Mouse (Mus musculus): ENCODE results near the gene Ddn.

The Ddn gene

DNA sequence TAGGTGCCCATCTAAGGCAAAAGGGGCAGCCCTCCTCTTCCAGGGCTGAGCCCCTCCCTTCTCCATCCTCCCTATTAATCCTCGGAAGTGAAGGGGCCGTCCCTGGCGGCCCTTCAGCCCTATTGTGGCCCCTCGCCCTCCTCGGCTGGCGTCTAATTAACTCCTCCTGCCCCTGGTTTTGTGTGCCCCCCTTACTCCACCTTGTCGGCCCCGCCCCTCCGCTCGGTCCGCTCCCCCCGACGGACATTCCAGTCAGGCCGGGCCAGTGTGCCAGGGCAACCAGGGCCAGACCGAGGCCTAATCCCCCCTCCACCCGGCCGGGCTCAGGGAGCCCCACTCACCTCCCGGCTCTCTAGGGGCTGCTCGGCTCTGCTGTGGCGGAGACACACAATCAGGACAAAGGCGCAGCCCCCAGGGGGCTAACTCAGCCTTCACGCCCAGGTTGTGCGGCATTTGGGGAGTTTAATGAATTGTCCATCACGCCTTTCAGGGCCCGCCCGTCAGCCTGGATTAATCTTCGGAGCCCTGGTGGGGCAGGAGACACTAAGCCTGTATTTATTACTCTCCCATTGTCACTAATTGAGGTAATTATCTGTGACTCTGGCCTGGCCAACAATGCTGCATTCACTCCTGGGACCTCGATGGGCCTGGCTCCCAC lies 11.3 kb downstream of the Ddn start:
- DNase-seq (ENCODE audit: extremely low spot score) = peak; percentile 88

DNA sequence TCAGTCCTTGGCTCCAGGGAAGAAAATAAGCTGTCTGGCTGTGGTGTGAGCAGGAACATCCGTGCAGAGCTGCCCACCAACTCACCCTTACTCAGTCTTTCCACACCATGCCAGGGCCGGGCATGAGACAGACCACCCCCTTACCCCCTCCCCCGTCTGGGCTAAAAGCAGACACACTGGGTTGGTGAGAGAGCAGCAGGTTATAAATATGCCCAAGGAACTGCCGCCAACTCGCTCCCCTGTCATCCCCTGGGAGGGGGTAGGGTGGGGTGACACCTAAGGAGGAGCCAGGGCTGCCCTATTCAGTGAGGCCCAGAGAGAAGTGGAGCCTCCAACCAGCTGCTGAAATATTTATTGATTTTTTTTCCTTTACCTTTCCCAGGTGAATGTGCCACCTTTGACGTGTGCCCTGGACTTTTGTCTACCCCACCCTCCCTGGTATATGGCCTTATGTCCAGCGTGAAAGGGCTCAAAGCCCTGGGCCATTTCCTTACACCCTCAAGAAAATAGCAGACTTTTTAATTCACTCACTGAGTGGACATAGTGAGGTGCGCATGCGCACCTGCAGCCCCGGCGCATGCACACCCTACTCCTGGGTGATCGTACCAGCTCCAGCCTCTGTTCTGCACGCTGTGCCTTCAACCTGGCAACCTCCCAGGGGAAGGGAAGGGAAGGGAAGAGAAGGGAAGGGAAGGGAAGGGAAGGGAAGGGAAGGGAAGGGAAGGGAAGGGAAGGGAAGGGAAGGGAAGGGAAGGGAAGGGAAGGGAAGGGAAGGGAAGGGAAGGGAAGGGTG lies 12.3 kb downstream of the Ddn start:
- DNase-seq (ENCODE audit: extremely low spot score) = no peak

DNA sequence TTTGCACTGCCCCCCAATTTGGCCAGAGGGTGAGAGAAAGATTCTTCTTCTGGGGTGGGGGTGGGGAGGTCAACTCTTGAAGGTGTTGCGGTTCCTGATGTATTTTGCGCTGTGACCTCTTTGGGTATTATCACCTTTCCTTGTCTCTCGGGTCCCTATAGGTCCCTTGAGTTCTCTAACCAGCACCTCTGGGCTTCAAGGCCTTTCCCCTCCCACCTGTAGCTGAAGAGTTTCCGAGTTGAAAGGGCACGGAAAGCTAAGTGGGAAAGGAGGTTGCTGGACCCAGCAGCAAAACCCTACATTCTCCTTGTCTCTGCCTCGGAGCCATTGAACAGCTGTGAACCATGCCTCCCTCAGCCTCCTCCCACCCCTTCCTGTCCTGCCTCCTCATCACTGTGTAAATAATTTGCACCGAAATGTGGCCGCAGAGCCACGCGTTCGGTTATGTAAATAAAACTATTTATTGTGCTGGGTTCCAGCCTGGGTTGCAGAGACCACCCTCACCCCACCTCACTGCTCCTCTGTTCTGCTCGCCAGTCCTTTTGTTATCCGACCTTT lies 16.1 kb downstream of the Ddn start:
- no peak for DNase-seq (ENCODE audit: extremely low spot score)

DNA sequence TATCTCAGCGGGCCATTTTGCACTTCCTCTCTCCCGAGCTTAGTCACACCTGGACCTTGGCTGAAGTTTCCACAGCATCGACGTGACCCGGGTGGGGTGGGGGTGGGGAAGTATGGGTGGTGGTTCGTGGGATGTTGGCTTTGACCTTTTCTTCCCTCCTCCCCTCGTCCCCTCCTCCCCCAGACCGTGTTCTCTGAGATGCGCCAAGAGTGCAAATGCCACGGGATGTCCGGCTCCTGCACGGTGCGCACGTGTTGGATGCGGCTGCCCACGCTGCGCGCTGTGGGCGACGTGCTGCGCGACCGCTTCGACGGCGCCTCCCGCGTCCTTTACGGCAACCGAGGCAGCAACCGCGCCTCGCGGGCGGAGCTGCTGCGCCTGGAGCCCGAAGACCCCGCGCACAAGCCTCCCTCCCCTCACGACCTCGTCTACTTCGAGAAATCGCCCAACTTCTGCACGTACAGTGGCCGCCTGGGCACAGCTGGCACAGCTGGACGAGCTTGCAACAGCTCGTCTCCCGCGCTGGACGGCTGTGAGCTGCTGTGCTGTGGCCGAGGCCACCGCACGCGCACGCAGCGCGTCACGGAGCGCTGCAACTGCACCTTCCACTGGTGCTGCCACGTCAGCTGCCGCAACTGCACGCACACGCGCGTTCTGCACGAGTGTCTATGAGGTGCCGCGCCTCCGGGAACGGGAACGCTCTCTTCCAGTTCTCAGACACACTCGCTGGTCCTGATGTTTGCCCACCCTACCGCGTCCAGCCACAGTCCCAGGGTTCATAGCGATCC lies 16.9 kb downstream of the Ddn start:
- DNase-seq (ENCODE audit: extremely low spot score) = no peak

DNA sequence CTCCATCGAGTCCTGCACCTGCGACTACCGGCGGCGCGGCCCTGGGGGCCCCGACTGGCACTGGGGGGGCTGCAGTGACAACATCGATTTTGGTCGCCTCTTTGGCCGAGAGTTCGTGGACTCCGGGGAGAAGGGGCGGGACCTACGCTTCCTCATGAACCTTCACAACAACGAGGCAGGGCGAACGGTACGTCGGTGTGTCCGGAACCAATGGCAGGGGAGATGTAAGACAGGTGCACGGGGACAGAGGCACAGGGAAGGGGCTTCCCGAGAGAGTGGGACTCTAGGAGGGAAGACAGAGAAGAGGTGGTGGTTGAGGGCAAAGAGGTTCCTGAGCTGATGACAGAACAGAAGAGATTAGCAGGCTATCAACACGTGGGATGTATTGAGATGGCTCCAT lies 17.5 kb downstream of the Ddn start:
- DNase-seq (ENCODE audit: extremely low spot score) = no peak

DNA sequence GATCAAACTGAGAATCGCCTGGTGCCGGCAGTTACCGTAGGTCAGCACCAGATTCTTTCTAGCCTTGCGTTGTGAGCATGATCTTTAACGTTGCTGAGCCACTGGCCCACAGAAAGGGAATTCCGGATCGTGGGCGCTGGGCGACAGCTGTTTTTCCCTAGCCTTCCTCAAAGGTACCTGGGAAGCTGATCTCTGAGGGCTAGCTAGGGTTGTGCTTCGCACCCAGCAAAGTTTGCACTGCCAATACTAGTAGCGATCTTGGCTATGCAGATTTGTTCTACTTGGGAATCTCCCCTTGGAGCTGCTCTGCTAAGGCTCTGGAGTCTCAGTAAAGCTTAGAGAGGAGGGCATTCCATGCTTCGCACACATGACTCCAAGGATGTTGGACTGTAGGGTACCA lies 18.1 kb downstream of the Ddn start:
- no peak for DNase-seq (ENCODE audit: extremely low spot score)

DNA sequence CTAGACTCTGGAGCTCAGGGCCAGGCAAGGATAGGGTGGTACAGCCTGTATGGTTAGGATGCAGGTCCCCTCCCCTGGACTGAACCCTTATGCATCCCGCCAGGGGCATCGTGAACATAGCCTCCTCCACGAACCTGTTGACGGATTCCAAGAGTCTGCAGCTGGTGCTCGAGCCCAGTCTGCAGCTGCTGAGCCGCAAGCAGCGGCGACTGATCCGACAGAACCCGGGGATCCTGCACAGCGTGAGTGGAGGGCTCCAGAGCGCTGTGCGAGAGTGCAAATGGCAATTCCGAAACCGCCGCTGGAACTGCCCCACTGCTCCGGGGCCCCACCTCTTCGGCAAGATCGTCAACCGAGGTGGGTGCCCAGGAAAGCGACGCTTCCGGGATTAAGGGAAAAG lies 18.5 kb downstream of the Ddn start:
- DNase-seq (ENCODE audit: extremely low spot score) = no peak

DNA sequence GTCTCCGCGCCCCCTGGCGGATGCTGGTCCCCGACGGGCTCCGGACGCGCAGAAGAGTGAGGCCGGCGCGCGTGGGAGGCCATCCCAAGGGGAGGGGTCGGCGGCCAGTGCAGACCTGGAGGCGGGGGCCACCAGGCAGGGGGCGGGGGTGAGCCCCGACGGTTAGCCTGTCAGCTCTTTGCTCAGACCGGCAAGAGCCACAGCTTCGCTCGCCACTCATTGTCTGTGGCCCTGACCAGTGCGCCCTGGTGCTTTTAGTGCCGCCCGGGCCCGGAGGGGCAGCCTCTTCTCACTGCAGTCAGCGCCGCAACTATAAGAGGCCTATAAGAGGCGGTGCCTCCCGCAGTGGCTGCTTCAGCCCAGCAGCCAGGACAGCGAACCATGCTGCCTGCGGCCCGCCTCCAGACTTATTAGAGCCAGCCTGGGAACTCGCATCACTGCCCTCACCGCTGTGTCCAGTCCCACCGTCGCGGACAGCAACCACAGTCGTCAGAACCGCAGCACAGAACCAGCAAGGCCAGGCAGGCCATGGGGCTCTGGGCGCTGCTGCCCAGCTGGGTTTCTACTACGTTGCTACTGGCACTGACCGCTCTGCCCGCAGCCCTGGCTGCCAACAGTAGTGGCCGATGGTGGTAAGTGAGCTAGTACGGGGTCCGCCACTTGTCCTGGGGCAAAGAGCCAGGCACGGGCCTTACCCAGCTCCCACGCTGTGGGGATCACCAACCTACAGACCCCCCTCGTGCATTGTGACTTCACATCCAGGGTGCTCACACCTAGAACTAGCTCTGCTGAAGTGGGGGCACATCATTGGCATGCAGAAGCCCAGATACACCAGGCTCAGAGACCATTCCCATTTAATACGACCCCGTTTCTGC lies 19.4 kb downstream of the Ddn start, which contains the start of gene Wnt1:
TSS of gene Wnt1 (plus strand) at position 197 of the 875 bp plus-strand sequence.
- DNase-seq (ENCODE audit: extremely low spot score) = peak; percentile 67

DNA sequence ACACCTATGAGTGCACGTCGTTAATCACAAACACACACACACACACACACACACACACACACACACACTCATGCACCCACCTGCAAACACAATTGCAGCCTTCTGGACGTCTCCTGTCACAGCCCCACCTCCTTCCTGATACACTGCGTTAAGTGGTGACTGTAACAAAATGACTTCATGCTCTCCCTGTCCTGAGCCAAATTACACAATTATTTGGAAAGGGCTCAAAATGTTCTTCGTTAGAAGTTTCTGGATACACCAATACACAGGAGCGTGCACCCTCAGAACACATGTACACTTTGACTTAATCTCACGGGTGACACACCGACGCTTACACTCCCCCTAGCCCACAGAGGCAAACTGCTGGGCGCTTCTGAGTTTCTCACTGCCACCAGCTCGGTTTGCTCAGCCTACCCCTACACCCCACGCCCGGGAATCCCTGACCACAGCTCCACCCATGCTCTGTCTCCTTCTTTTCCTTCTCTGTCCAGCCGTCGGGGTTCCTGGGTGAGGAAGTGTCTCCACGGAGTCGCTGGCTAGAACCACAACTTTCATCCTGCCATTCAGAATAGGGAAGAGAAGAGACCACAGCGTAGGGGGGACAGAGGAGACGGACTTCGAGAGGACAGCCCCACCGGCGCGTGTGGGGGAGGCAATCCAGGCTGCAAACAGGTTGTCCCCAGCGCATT lies 20.2 kb downstream of the Ddn start:
- DNase-seq (ENCODE audit: extremely low spot score) = no peak

DNA sequence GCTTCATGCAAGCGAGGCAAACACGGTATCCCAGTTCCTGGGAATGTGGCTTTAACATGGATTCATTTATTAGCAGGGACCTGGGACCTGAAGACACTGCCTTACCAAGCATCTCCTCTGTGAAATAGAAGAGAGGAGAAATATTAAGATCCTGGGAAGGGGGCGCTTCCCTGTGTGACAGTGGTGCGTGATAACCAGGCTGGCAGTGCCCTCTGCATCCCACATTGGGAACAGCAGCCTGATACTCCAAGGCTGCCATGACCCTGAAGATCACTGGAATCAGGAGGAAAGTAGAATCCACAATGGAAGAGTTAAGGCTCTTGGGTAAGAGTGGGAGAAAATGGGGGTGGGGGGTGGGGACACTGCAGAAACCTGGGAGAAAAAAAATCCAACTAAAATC lies 21.4 kb downstream of the Ddn start:
- DNase-seq (ENCODE audit: extremely low spot score) = no peak

DNA sequence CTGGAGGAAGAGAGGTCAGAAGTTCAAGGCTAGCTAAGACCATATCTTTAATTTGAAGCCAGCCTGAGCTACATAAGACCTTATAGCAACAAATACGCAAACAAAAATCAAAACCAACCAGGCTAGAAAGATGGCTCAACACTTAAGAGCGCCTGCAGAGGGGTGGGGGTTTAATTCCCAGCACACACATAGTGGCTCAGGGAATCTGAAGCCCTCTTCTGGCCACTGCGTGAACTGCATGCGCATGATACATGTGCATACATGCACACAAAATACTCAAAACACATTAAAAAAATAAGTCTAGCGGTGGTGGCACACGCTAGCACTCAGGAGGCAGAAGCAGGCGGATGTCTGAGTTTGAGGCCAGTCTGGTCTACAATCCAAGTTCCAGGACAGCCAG lies 23.5 kb downstream of the Ddn start:
- no peak for DNase-seq (ENCODE audit: extremely low spot score)

DNA sequence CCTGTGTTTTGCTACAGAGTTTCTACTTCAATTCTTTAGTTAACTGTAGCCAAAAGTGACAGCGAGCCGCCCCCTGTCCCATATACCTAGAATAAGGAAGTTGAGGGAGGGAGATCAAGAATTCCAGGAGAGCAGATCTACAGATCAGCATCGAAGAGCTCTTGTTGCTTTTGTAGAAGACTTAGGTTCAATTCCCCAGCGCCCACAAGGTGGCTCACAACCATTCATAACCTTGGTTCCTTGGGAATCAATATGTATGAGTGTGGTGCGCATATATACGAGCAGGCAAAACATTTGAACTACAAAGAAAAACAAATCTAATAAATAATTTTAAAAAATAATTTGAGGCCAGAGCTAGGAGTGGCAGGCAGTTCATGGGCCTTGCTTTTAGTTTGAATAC lies 28.1 kb downstream of the Ddn start:
- no peak for DNase-seq (ENCODE audit: extremely low spot score)

DNA sequence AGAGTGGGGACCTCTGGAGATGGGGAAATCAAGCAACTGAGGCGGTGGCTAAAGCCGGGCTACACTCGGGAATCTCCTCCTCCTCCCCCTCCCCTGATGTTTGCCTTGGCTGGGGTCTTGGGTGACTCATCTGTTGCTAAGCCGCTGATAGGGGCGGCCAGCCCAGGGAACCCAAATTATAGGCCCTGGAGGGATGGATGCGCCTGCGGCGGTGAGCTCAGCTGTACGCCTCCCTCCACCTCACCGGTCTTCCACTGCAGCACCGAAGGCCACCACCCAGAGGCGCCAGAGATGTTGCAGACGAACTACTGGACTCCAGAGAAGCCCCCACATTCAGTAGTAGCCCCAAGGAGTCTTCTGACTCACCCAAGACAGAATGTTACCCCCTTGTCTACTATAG lies 28.7 kb downstream of the Ddn start:
- DNase-seq (ENCODE audit: extremely low spot score) = no peak

DNA sequence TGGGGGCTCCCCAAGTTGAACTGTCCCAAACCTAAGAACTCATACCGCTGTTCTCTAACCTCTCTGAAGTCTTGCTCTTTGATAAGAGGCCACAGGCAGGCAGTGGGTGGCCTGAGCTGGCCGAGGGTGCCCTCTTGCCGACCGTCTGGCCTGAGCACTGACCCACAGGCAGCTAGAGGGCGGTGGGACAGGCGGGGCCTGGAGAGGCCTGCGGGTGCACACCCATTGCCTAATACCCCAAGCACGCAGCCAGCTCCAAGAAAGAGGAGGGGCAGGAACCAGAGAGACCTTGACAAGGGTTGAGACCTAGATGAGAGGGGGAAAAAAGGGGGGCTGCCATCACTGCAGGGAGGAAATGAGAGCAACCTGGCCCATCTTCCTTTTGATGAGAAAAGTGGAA lies 29.2 kb downstream of the Ddn start:
- no peak for DNase-seq (ENCODE audit: extremely low spot score)

DNA sequence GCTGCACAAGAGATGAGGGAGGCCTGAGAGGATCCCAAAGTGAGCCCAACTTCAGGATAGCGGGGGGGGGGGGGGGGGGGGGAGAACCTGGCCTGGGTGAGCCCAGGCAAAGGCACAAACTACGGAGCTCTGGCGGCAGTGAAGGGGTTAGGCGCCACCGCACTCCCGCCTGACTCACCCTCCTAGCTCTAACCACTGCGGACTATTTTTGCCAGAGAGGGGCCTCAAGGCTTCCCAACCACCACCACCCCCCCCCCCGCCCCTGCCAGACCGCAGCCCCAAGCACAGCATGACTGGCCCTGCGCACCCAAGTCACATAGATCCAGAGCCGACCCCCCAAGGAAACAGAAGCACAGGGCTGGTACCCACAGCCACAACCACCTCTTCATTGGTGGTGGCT lies 30.5 kb downstream of the Ddn start:
- DNase-seq (ENCODE audit: extremely low spot score) = no peak

DNA sequence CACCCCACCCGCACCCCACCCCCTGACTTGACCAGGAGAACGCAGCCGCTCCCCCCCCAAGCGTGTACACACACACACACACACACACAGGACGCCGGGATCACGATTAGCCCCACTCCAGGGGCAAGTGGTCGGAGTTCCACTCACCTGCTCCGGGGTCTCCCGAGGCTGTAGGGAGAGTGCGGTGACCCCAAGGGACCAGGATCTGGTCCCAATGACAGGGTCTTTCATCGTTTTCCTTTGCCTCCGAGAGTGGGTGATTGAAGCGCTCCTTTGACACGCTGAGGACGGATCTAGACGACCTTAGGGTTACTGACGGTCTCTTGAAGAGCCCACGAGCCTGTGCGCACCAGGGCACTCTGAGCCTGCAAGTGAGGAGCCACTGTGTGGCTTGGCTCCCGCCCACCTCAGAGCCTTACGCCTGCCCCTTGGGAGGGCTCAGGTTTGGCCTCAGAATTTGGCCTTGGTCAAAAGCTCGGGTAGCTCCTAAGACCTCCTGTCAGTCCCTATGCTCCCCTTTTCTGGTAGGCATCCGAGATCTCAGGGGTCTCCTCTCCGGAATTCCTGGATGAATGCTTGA lies 31.0 kb downstream of the Ddn start:
- DNase-seq (ENCODE audit: extremely low spot score) = no peak

DNA sequence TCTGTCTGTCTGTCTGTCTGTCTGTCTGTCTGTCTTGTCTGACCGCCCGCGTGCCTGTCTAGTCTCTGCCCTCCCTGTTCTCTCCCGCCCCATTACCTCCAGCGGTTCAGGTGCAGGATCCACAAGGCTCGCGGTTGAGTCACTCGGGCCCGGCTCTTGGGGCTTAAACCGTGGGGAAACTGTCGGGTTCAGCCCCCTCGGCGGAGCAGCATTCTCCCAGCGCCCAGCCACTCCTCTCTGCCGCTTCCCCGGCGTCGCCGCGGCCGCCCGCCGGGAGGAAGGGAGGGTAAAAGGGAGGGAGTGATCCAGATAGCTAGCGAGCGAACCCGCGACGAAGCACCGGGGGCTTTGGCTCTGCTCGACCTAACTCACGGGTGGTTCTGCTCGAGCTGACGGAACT lies 31.5 kb downstream of the Ddn start, which contains the start of gene Wnt10b:
TSS of gene Wnt10b (minus strand) at position 389 of the 400 bp plus-strand sequence.
- DNase-seq (ENCODE audit: extremely low spot score) = no peak

DNA sequence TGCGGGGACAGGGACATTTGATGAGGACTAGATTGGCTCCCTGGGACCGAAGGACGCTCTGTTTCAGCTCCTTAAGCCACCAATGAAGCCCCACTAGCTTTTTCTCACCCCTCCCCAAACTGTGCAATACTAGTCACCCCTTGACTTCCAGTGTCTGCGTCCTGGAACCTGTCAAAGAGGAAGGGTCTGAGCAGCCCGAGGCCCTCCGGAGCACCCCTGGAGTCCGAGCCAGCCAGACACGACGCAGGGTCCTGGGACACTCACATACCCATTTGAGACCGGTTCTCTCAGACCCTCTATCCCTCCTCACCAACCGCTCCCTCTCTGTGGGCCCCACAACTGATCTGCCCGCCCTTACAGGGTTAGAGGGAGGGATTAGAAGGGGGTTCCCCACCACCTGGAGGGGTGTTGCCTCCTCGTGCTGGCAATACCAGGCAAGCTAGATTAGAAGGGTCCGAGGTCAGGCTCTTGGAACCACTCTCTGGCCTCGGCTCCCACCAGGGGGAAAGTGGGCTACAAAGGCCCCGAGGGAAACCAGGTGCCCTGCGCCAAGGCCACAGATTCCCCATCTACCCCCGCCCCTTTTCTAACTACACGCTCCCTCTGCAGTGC lies 32.2 kb downstream of the Ddn start:
- no peak for DNase-seq (ENCODE audit: extremely low spot score)

DNA sequence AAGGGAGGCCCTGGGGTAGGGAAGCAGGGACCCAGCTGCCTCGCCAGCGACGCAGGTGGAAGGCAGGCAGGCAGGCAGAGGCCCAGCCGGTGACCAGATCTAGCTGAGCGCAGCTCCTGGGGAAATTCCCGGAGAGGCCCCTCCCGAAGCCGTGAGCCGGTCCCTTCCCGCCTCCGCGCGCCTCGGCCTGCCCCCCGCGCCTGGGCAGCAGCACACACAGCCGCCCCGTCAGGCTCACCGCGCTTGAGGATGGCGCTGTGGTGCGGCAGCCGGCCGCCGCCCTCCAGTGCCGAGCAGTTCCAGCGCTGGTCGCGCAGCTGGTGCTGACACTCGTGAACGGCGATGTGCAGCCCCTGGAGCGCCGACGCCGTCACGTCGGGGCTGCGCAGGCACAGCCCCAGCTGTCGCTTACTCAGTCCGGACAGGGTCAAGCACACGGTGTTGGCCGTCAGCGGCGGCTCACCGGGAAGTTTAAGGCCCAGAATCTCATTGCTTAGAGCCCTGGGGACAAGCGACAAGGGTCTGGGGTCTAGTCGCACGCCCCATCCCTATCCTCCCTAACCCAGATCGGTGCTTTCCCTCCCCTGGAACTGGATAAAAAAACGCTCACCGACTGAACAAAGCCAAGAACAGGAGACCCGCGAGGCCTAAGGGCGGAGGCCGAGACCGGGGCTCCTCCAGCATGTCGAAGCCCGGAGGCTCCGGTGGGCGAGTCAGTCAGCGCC lies 32.8 kb downstream of the Ddn start:
- DNase-seq (ENCODE audit: extremely low spot score) = no peak
